In the genomic region with DNA sequence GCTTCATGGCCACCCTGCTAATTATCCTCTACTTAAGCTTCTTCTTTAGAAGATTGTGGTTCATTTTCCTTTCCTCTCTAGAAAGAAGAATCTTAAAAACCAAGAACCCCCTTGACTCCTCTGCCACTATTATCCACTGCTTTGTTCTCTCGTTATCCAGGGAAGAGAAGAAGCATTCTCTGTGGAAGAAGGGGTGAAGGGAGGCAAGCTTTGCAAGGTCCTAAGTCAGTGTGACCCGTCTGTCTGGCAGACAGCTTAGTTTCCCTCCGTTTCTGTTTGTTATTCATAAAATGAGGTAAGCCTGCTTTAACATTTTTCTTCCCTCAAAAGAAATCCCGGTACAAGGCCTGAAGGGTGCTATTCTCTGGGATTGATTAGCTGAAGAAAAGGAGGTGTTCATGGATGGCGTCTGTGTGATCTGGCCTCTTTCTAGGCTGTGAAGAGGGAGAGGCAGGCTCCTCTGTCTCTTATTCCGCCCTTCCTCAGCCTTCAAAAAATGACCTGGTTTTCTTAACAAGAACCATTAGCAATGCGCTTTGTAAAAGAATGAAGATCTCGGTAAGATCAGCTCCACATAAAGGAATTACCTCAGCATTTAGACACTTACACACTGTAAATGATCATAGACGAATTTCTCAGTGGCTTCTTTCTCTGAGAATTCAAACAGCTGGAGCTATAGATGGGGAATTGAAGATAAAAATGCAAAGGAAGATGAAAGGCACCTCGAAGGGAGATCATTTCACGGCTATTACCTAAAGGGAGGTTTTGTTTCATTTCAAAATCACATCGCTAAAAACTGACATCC, we compare ENCODE assay signal across 22 mouse cellular contexts. TPM values are rescaled to one million over a fixed set of nuclear protein-coding genes. Genes with fewer than 3 reads are reported as not detected.
DNase-seq lines count a peak whose midpoint lies in the region; ATAC-seq and TF ChIP-seq lines count a peak whose summit lies in the region.
"Had no signal": no experiment of that assay in that cellular context is flagged by ENCODE, and none has a peak within 500 bp of the region (broad histone marks: within the 10 kb centered on the region; RNA-seq: fewer than 3 reads in every experiment).

No protein-coding gene starts in this region.

- no peak for TF ChIP-seq CTCF in brain, embryonic 14.5 days (IDR thresholded peaks at IDR 0.05; ENCODE audit: borderline replicate concordance, extremely low read depth, insufficient read depth, insufficient read length)

- TF ChIP-seq POLR2A in brain, embryonic 14.5 days (IDR thresholded peaks at IDR 0.05; ENCODE audit: borderline replicate concordance, extremely low read depth, insufficient read depth, insufficient read length, poor library complexity, severe bottlenecking) = no peak

- H3K4me1 ChIP-seq in forebrain, embryonic 14.5 days (ENCODE audit: control insufficient read depth, insufficient read depth, low read length) = no peaks in the 10 kb centered on the region
- H3K4me1 ChIP-seq in forebrain, embryonic 10.5 days = peaks cover 16% of the 10 kb centered on the region
- H3K4me1 ChIP-seq in forebrain, embryonic 16.5 days (replicated peaks; ENCODE audit: control insufficient read depth, insufficient read depth, low read length) = peaks cover 2% of the 10 kb centered on the region; the same call in 1 of the 2 replicates
- H3K4me1 ChIP-seq in midbrain, embryonic 15.5 days = 0 out of 2 replicates have a peak, but pooled peaks cover 3% of the 10 kb centered on the region
- H3K4me1 ChIP-seq: intestine, embryonic 15.5 days had no signal

- H3K4me2 ChIP-seq in forebrain, embryonic 14.5 days (ENCODE audit: low read length) = no peak overlapping the region
- no peak overlapping the region for H3K4me2 ChIP-seq in forebrain, embryonic 16.5 days (ENCODE audit: low read length)
- no peak overlapping the region for H3K4me2 ChIP-seq in midbrain, embryonic 15.5 days
- H3K4me2 ChIP-seq: embryonic facial prominence, embryonic 15.5 days; heart, embryonic 11.5 days; heart, embryonic 15.5 days; intestine, embryonic 15.5 days had no signal

- peak; percentile 52; the same call in 1 of the 2 replicates for ATAC-seq in forebrain, embryonic 14.5 days
- ATAC-seq in forebrain, embryonic 16.5 days = 0 out of 2 replicates have a peak, but pooled peaks have one; percentile 38
- peak; percentile 77 for ATAC-seq in midbrain, embryonic 15.5 days (replicated peaks)
- ATAC-seq: intestine, embryonic 15.5 days had no signal

- no peak overlapping the region for H3K27ac ChIP-seq in forebrain, embryonic 14.5 days (ENCODE audit: low read depth, low read length)
- no peak overlapping the region for H3K27ac ChIP-seq in forebrain, embryonic 10.5 days
- no peak overlapping the region for H3K27ac ChIP-seq in forebrain, embryonic 16.5 days (ENCODE audit: low read length)
- peak overlapping the region; percentile 46 for H3K27ac ChIP-seq in midbrain, embryonic 15.5 days
- H3K27ac ChIP-seq: embryonic facial prominence, embryonic 15.5 days; heart, adult 2 months; heart, embryonic 15.5 days; intestine, embryonic 15.5 days had no signal

- 30% methylated on average over 12 of the region's 12 CpGs for WGBS in forebrain, embryonic 14.5 days
- 55% methylated on average over 12 of the region's 12 CpGs for WGBS in forebrain, embryonic 10.5 days
- 31% methylated on average over 12 of the region's 12 CpGs for WGBS in forebrain, embryonic 16.5 days
- WGBS in midbrain, embryonic 15.5 days = 23% methylated on average over 12 of the region's 12 CpGs

- H3K36me3 ChIP-seq in forebrain, embryonic 14.5 days (ENCODE audit: control insufficient read depth, insufficient read depth, low read length) = no peaks in the 10 kb centered on the region
- no peaks in the 10 kb centered on the region for H3K36me3 ChIP-seq in forebrain, embryonic 10.5 days (replicated peaks)
- H3K36me3 ChIP-seq in forebrain, embryonic 16.5 days (ENCODE audit: control insufficient read depth, insufficient read depth) = no peaks in the 10 kb centered on the region
- no peaks in the 10 kb centered on the region for H3K36me3 ChIP-seq in midbrain, embryonic 15.5 days (replicated peaks)
- H3K36me3 ChIP-seq: embryonic facial prominence, embryonic 15.5 days; heart, embryonic 15.5 days; intestine, embryonic 15.5 days had no signal

- no peaks in the 10 kb centered on the region for H3K9me3 ChIP-seq in forebrain, embryonic 14.5 days (replicated peaks; ENCODE audit: control insufficient read depth, low read length)
- no peaks in the 10 kb centered on the region for H3K9me3 ChIP-seq in forebrain, embryonic 10.5 days
- H3K9me3 ChIP-seq in forebrain, embryonic 16.5 days (ENCODE audit: control insufficient read depth, low read length) = no peaks in the 10 kb centered on the region
- no peaks in the 10 kb centered on the region for H3K9me3 ChIP-seq in midbrain, embryonic 15.5 days
- H3K9me3 ChIP-seq: embryonic facial prominence, embryonic 15.5 days; heart, embryonic 15.5 days; intestine, embryonic 15.5 days had no signal

- H3K4me3 ChIP-seq in forebrain, embryonic 14.5 days (ENCODE audit: low read depth, low read length) = no peak overlapping the region
- no peak overlapping the region for H3K4me3 ChIP-seq in forebrain, embryonic 10.5 days
- no peak overlapping the region for H3K4me3 ChIP-seq in forebrain, embryonic 16.5 days (replicated peaks; ENCODE audit: low read length)
- no peak overlapping the region for H3K4me3 ChIP-seq in midbrain, embryonic 15.5 days
- H3K4me3 ChIP-seq: embryonic facial prominence, embryonic 15.5 days; heart, adult 2 months; heart, embryonic 15.5 days; intestine, embryonic 15.5 days had no signal

- no peak for DNase-seq in forebrain, embryonic 14.5 days (ENCODE audit: low spot score)
- no peak for DNase-seq in forebrain, embryonic 10.5 days (ENCODE audit: extremely low spot score, low spot score)
- peak; percentile 43 for DNase-seq in brain, embryonic 14.5 days (ENCODE audit: low read depth)
- DNase-seq in cerebellum, adult 9-11 months = no peak
- DNase-seq in adrenal gland, postnatal 36 days = no peak
- DNase-seq: adrenal gland, adult 2 months; adrenal gland, postnatal 25 days; cerebellum, adult 11 months; cerebellum, adult 9-10 months; gastrocnemius, postnatal 10 days; heart, adult 2 months; kidney, adult 18-20 months had no signal

- no peak overlapping the region for H3K9ac ChIP-seq in forebrain, embryonic 14.5 days (ENCODE audit: low read length)
- H3K9ac ChIP-seq in forebrain, embryonic 16.5 days (replicated peaks; ENCODE audit: low read depth, low read length) = no peak overlapping the region
- no peak overlapping the region for H3K9ac ChIP-seq in midbrain, embryonic 15.5 days
- H3K9ac ChIP-seq: embryonic facial prominence, embryonic 15.5 days; heart, embryonic 15.5 days; intestine, embryonic 15.5 days had no signal

- no peaks in the 10 kb centered on the region for H3K27me3 ChIP-seq in forebrain, embryonic 14.5 days (replicated peaks; ENCODE audit: control insufficient read depth, insufficient read depth, low read length)
- peaks cover 7% of the 10 kb centered on the region; the same call in 1 of the 2 replicates for H3K27me3 ChIP-seq in forebrain, embryonic 10.5 days (ENCODE audit: poor library complexity, severe bottlenecking)
- no peaks in the 10 kb centered on the region for H3K27me3 ChIP-seq in forebrain, embryonic 16.5 days (replicated peaks; ENCODE audit: control insufficient read depth, insufficient read depth, low read length)
- no peaks in the 10 kb centered on the region; the same call in 1 of the 2 replicates for H3K27me3 ChIP-seq in midbrain, embryonic 15.5 days (replicated peaks)
- H3K27me3 ChIP-seq: embryonic facial prominence, embryonic 15.5 days; intestine, embryonic 15.5 days had no signal

RNA-seq across cellular contexts. Expression of gene Mindy4b-ps, which starts 12.8 kb away (rescaled TPM):
- polyA plus RNA-seq in forebrain, embryonic 14.5 days (2014; fragmentation: Nextera tagmentation; extraction: Ambion mirVana) = 0.13 TPM in 1 of 2 replicates, not detected in the other
- not detected in 2 replicates for polyA plus RNA-seq in forebrain, embryonic 10.5 days (2016; fragmentation: Nextera tagmentation; extraction: Ambion mirVana)
- polyA plus RNA-seq in brain, embryonic 14.5 days (2012; rRNA removed) = 0.08 and 0.11 TPM in 2 replicates
- polyA plus RNA-seq in forebrain, embryonic 16.5 days (2015; fragmentation: Nextera tagmentation; extraction: Ambion mirVana) = not detected in 2 replicates
- polyA plus RNA-seq in midbrain, embryonic 15.5 days (2015; fragmentation: Nextera tagmentation; extraction: Ambion mirVana) = 0.08 and 0.14 TPM in 2 replicates
- total RNA-seq in adrenal gland, postnatal 36 days (2021) = not detected
- total RNA-seq: adrenal gland, adult 2 months; adrenal gland, postnatal 25 days; ES-E14; gastrocnemius, postnatal 10 days had no signal
- polyA plus RNA-seq: adrenal gland, adult 2 months; embryonic facial prominence, embryonic 15.5 days; gonadal fat pad, adult 2 months; heart, embryonic 11.5 days; hindbrain, embryonic 11.5 days; intestine, embryonic 15.5 days; kidney, embryonic 14.5 days had no signal
